ENCODE assay signal across 29 mouse cellular contexts in the genomic region with DNA sequence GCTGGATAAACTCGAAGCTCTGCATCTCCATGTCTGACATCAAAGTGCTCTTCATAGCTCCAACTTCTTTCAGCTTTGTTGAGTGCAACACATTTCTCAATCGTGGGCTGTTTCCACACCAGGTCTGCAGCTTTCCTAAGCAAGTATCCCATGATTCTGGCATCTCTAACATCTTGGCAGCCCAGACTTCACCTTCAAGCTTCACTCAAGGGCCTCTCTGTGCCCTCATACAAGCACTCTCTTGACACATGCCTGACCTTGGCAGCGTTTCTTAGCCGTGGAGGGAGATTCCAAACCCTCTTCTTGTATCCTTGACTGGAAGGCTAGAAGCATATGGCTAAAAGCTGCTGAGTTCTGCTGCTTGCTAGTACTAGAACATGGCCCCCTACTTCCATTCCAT. TPM values are rescaled to one million over a fixed set of nuclear protein-coding genes. Genes with fewer than 3 reads are reported as not detected.
DNase-seq lines count a peak whose midpoint lies in the region; ATAC-seq and TF ChIP-seq lines count a peak whose summit lies in the region.
"Had no signal": no experiment of that assay in that cellular context is flagged by ENCODE, and none has a peak within 500 bp of the region (broad histone marks: within the 10 kb centered on the region; RNA-seq: fewer than 3 reads in every experiment).

No protein-coding gene starts in this region.

- DNase-seq in NIH3T3 (ENCODE audit: low read depth) = peak; percentile 4
- DNase-seq in lung, adult 2 months = peak; percentile 20
- DNase-seq in lung, postnatal 10 days = peak; percentile 63
- peak; percentile 66 for DNase-seq in lung, postnatal 36 days
- no peak for DNase-seq in spleen, adult 12 weeks (ENCODE audit: low spot score)
- no peak for DNase-seq in urinary bladder, postnatal 10 days (ENCODE audit: low spot score)
- DNase-seq: adrenal gland, postnatal 10 days; adrenal gland, postnatal 36 days; cerebellum, adult 18-20 months; cerebellum, adult 9-11 months; cerebellum, postnatal 25 days; gastrocnemius, postnatal 14 days; heart, adult 11 months; heart, postnatal 10 days; heart, postnatal 36 days had no signal

- H3K9me3 ChIP-seq in hindbrain, embryonic 16.5 days (ENCODE audit: control insufficient read depth, low read length) = no peaks in the 10 kb centered on the region
- no peaks in the 10 kb centered on the region for H3K9me3 ChIP-seq in midbrain, embryonic 15.5 days
- H3K9me3 ChIP-seq: embryonic facial prominence, embryonic 12.5 days; embryonic facial prominence, embryonic 15.5 days; forebrain, embryonic 10.5 days; forebrain, embryonic 13.5 days; heart, embryonic 15.5 days; hindbrain, embryonic 10.5 days; hindbrain, embryonic 13.5 days had no signal

- no peak overlapping the region for H3K9ac ChIP-seq in hindbrain, embryonic 16.5 days (ENCODE audit: low read depth, low read length)
- no peak overlapping the region for H3K9ac ChIP-seq in midbrain, embryonic 15.5 days
- H3K9ac ChIP-seq: embryonic facial prominence, embryonic 12.5 days; embryonic facial prominence, embryonic 15.5 days; forebrain, embryonic 13.5 days; heart, embryonic 12.5 days; heart, embryonic 15.5 days; hindbrain, embryonic 13.5 days had no signal

- no peak overlapping the region for H3K27ac ChIP-seq in hindbrain, embryonic 16.5 days (ENCODE audit: low read depth, low read length)
- no peak overlapping the region for H3K27ac ChIP-seq in midbrain, embryonic 15.5 days
- H3K27ac ChIP-seq: embryonic facial prominence, embryonic 12.5 days; embryonic facial prominence, embryonic 15.5 days; forebrain, embryonic 10.5 days; forebrain, embryonic 13.5 days; heart, embryonic 15.5 days; hindbrain, embryonic 10.5 days; hindbrain, embryonic 13.5 days; hindbrain, postnatal 0 days had no signal

- no peaks in the 10 kb centered on the region for H3K27me3 ChIP-seq in hindbrain, embryonic 16.5 days (replicated peaks; ENCODE audit: control insufficient read depth, insufficient read depth, low read length)
- no peaks in the 10 kb centered on the region for H3K27me3 ChIP-seq in midbrain, embryonic 15.5 days (replicated peaks)
- H3K27me3 ChIP-seq: embryonic facial prominence, embryonic 12.5 days; embryonic facial prominence, embryonic 15.5 days; forebrain, embryonic 13.5 days; heart, embryonic 12.5 days; heart, embryonic 15.5 days; hindbrain, embryonic 13.5 days; Patski had no signal

- TF ChIP-seq POLR2A in lung, adult 2 months (IDR thresholded peaks at IDR 0.05; ENCODE audit: borderline replicate concordance, extremely low read depth, low read depth, low read length) = no peak

- 68% methylated on average over 4 of the region's 4 CpGs for WGBS in lung, adult 2 months
- WGBS in hindbrain, embryonic 16.5 days = 87% methylated on average over 4 of the region's 4 CpGs
- 88% methylated on average over 4 of the region's 4 CpGs for WGBS in midbrain, embryonic 15.5 days

- no peak overlapping the region for H3K4me2 ChIP-seq in hindbrain, embryonic 16.5 days (ENCODE audit: low read length)
- H3K4me2 ChIP-seq in midbrain, embryonic 15.5 days = no peak overlapping the region
- H3K4me2 ChIP-seq: embryonic facial prominence, embryonic 12.5 days; embryonic facial prominence, embryonic 15.5 days; forebrain, embryonic 13.5 days; heart, embryonic 12.5 days; heart, embryonic 15.5 days; hindbrain, embryonic 13.5 days had no signal

- H3K36me3 ChIP-seq in hindbrain, embryonic 16.5 days (ENCODE audit: control insufficient read depth, insufficient read depth, low read length) = no peaks in the 10 kb centered on the region
- no peaks in the 10 kb centered on the region for H3K36me3 ChIP-seq in midbrain, embryonic 15.5 days (replicated peaks)
- H3K36me3 ChIP-seq: embryonic facial prominence, embryonic 12.5 days; embryonic facial prominence, embryonic 15.5 days; forebrain, embryonic 10.5 days; heart, embryonic 12.5 days; heart, embryonic 15.5 days; hindbrain, embryonic 10.5 days; hindbrain, embryonic 13.5 days had no signal

- no peak for ATAC-seq in hindbrain, embryonic 16.5 days
- no peak for ATAC-seq in midbrain, embryonic 15.5 days (replicated peaks)
- ATAC-seq: forebrain, embryonic 13.5 days; forebrain, embryonic 16.5 days; hindbrain, postnatal 0 days; Patski had no signal

- no peak overlapping the region for H3K4me3 ChIP-seq in lung, adult 2 months (replicated peaks; ENCODE audit: extremely low read depth, low read depth, low read length)
- H3K4me3 ChIP-seq in hindbrain, embryonic 16.5 days (ENCODE audit: low read length) = no peak overlapping the region
- no peak overlapping the region for H3K4me3 ChIP-seq in midbrain, embryonic 15.5 days
- H3K4me3 ChIP-seq: embryonic facial prominence, embryonic 12.5 days; embryonic facial prominence, embryonic 15.5 days; erythroblast, embryonic 14.5 days; forebrain, embryonic 10.5 days; forebrain, embryonic 13.5 days; heart, embryonic 12.5 days; heart, embryonic 15.5 days; hindbrain, embryonic 10.5 days; hindbrain, embryonic 13.5 days had no signal

- no peak for TF ChIP-seq CTCF in lung, adult 2 months (IDR thresholded peaks at IDR 0.05; ENCODE audit: insufficient read depth, low read length)

- H3K4me1 ChIP-seq in lung, adult 2 months (ENCODE audit: control insufficient read depth, insufficient read depth, low read length) = no peaks in the 10 kb centered on the region
- no peaks in the 10 kb centered on the region for H3K4me1 ChIP-seq in hindbrain, embryonic 16.5 days (ENCODE audit: control insufficient read depth, insufficient read depth, low read depth, low read length)
- H3K4me1 ChIP-seq in midbrain, embryonic 15.5 days = no peaks in the 10 kb centered on the region
- H3K4me1 ChIP-seq: embryonic facial prominence, embryonic 12.5 days; embryonic facial prominence, embryonic 15.5 days; forebrain, embryonic 10.5 days; forebrain, embryonic 13.5 days; heart, embryonic 12.5 days; heart, embryonic 15.5 days; hindbrain, embryonic 10.5 days had no signal

RNA-seq across cellular contexts. Expression of a gene that starts 38.6 kb away (rescaled TPM):
- 1.1 and 1.7 TPM in 2 replicates for polyA plus RNA-seq in lung, adult 2 months (2012; rRNA removed)
- 8.0 TPM in 2 replicates for polyA plus RNA-seq in hindbrain, embryonic 16.5 days (2015; fragmentation: Nextera tagmentation; extraction: Ambion mirVana)
- polyA plus RNA-seq in midbrain, embryonic 15.5 days (2015; fragmentation: Nextera tagmentation; extraction: Ambion mirVana) = 6.9 and 7.0 TPM in 2 replicates
- polyA plus RNA-seq: erythroblast, embryonic 14.5 days had no signal

Comparison
In these comparisons a context has a peak if more than half of its experiments do, and no peak if none do; other contexts are left out.
1. DNase-seq: peak in NIH3T3 (single experiment), lung, adult 2 months (single experiment), lung, postnatal 10 days (single experiment) and lung, postnatal 36 days (single experiment); none in spleen, adult 12 weeks (single experiment) and urinary bladder, postnatal 10 days (single experiment).